Mouse (Mus musculus): ENCODE measurements at regions not wholly inside any gene's neighbourhood (a gene's known extent, or its start where the extent isn't known, plus 50 kb on each side); places are given as distances from the start of the nearest gene placed in this dataset.
"Not testable (repeated sequence)": the region's sequence is repeated elsewhere in the genome, so short reads cannot be mapped to it uniquely, and the experiment has no call there.

DNA sequence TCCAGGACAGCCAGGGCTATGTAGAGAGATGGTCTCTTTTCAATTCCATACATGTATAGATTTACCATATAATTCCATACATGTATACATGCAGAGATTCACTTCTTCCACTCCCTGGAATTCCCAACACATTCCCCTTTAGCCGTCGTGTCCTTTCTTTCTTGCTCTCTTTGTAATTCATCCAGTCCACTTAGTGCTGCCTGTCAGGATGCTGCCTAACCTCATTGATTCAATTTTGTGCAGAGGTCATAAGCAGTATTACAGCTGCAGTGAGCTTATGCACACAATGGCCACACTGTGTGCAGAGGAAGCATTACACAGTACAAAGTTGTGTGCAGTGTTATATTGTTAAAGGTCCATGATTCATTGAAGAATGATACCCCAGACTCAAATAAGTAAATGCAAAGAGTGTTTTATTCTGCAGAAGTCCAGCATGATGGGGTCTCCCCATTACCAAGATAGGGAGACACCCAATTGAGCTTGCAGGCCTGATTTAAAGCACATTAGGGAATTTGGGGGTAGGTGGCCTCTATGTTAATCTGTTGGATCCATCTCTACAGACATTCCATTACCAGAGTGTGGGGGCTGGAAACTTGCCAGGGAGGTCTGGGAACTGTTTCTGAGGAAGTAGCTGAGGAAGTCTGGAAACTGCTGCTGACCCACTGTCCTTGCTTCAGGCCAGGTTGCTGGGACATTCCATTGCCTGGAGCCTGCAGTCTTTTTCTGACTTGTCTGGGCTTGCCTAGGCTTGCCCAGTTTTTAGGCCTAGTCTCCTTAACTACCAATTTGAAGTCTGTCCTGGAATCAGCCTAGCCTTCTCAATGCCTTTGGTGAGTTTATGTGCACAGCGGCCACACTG lies 72.8 kb downstream of the Fam161a start:
- 0 out of 2 replicates have a peak, but pooled peaks cover 3% of the 10 kb centered on the region for H3K9me3 ChIP-seq (ENCODE audit: control insufficient read depth, low read length)
- ATAC-seq, result no peak
- no peaks in the 10 kb centered on the region for H3K4me1 ChIP-seq (ENCODE audit: control insufficient read depth, insufficient read depth, low read depth, low read length)
- no peak overlapping the region for H3K4me3 ChIP-seq (ENCODE audit: low read length)
- WGBS, result 56% methylated on average over 3 of the region's 3 CpGs
- no peak overlapping the region for H3K4me2 ChIP-seq (ENCODE audit: low read length)
- H3K27me3 ChIP-seq (replicated peaks; ENCODE audit: control insufficient read depth, insufficient read depth, low read length), result no peaks in the 10 kb centered on the region
- no peak overlapping the region for H3K9ac ChIP-seq (ENCODE audit: low read depth, low read length)
- no peak overlapping the region for H3K27ac ChIP-seq (ENCODE audit: low read depth, low read length)
- no peaks in the 10 kb centered on the region for H3K36me3 ChIP-seq (ENCODE audit: control insufficient read depth, insufficient read depth, low read length)

DNA sequence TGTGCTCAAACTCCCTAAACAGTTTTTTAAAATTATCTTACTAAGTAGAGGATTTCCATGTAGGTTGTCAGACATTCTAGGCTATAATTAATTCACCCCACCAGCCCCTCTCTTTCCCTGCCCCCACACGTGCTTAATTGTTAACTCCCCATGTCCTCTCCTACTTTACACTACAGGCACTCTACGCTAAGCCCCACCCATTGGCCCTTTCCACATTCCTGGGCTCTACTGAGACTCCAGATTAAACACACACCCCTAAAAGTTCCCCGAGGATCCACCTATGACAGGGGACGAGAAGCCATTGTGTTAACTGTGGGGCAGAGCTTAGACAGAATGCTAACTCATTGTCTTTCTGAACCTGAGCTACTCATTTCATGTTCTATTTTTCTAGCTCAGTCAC lies 74.3 kb downstream of the Fam161a start:
- Histone ChIP-seq H3K4me1 (ENCODE audit: control insufficient read depth, insufficient read depth, low read depth, low read length) (no peaks in the 10 kb centered on the region), H3K27me3 (replicated peaks; ENCODE audit: control insufficient read depth, insufficient read depth, low read length) (no peaks in the 10 kb centered on the region), H3K4me2 (ENCODE audit: low read length) (no peak overlapping the region), H3K27ac (ENCODE audit: low read depth, low read length) (no peak overlapping the region), H3K9me3 (ENCODE audit: control insufficient read depth, low read length) (0 out of 2 replicates have a peak, but pooled peaks cover 3% of the 10 kb centered on the region), H3K4me3 (ENCODE audit: low read length) (no peak overlapping the region), H3K9ac (ENCODE audit: low read depth, low read length) (no peak overlapping the region), H3K36me3 (ENCODE audit: control insufficient read depth, insufficient read depth, low read length) (no peaks in the 10 kb centered on the region)
- 57% methylated on average over 4 of the region's 4 CpGs for WGBS
- no peak for ATAC-seq

- not testable (repeated sequence) for H3K27ac ChIP-seq (ENCODE audit: low read depth, low read length); H3K4me1 ChIP-seq (ENCODE audit: control insufficient read depth, insufficient read depth, low read depth, low read length); H3K27me3 ChIP-seq (replicated peaks; ENCODE audit: control insufficient read depth, insufficient read depth, low read length); H3K9ac ChIP-seq (ENCODE audit: low read depth, low read length); H3K4me3 ChIP-seq (ENCODE audit: low read length); H3K36me3 ChIP-seq (ENCODE audit: control insufficient read depth, insufficient read depth, low read length); ATAC-seq; H3K9me3 ChIP-seq (ENCODE audit: control insufficient read depth, low read length); H3K4me2 ChIP-seq (ENCODE audit: low read length)
- 87% methylated on average over 2 of the region's 2 CpGs for whole genome bisulfite sequencing
Measured at GRCm38 (mm10) chr11:23083811-23084210, 76.5 kb downstream of the Fam161a start.

DNA sequence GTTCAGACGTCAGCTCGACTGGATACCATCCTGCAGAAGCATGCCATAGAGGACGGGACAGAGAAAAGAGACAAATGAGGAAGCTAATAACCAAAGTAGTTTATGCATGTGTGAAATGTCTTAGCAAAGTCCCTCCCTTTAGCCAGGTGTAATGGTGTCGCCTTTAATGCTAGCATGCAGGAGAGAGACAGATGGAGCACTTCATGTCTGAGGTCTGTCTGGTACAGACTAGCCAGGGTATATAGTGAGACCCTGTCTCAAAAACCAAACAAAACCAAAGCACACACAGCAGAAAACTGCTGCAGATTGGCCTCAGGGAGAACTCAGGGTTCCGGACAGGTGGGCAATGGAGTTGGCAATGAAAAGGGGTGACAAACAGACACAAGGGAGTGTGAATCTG lies 88.0 kb downstream of the Fam161a start:
- no peaks in the 10 kb centered on the region for H3K36me3 ChIP-seq (ENCODE audit: control insufficient read depth, insufficient read depth, low read length)
- no peaks in the 10 kb centered on the region for H3K4me1 ChIP-seq (ENCODE audit: control insufficient read depth, insufficient read depth, low read depth, low read length)
- 83% methylated on average over 5 of the region's 5 CpGs for WGBS
- no peak overlapping the region for H3K27ac ChIP-seq (ENCODE audit: low read depth, low read length)
- no peak overlapping the region for H3K4me2 ChIP-seq (ENCODE audit: low read length)
- no peak overlapping the region for H3K4me3 ChIP-seq (ENCODE audit: low read length)
- no peak overlapping the region for H3K9ac ChIP-seq (ENCODE audit: low read depth, low read length)
- no peaks in the 10 kb centered on the region for H3K27me3 ChIP-seq (replicated peaks; ENCODE audit: control insufficient read depth, insufficient read depth, low read length)
- H3K9me3 ChIP-seq (ENCODE audit: control insufficient read depth, low read length), result no peaks in the 10 kb centered on the region
- no peak for ATAC-seq

- H3K4me3 ChIP-seq (ENCODE audit: low read length); H3K27ac ChIP-seq (ENCODE audit: low read depth, low read length); ATAC-seq; H3K4me1 ChIP-seq (ENCODE audit: control insufficient read depth, insufficient read depth, low read depth, low read length); H3K4me2 ChIP-seq (ENCODE audit: low read length); H3K9me3 ChIP-seq (ENCODE audit: control insufficient read depth, low read length); H3K9ac ChIP-seq (ENCODE audit: low read depth, low read length); H3K27me3 ChIP-seq (replicated peaks; ENCODE audit: control insufficient read depth, insufficient read depth, low read length); H3K36me3 ChIP-seq (ENCODE audit: control insufficient read depth, insufficient read depth, low read length): not testable (repeated sequence)
- 47% methylated on average over 1 of the region's 1 CpGs for WGBS
Measured at GRCm38 (mm10) chr11:23095723-23096122, 88.4 kb downstream of the Fam161a start.

DNA sequence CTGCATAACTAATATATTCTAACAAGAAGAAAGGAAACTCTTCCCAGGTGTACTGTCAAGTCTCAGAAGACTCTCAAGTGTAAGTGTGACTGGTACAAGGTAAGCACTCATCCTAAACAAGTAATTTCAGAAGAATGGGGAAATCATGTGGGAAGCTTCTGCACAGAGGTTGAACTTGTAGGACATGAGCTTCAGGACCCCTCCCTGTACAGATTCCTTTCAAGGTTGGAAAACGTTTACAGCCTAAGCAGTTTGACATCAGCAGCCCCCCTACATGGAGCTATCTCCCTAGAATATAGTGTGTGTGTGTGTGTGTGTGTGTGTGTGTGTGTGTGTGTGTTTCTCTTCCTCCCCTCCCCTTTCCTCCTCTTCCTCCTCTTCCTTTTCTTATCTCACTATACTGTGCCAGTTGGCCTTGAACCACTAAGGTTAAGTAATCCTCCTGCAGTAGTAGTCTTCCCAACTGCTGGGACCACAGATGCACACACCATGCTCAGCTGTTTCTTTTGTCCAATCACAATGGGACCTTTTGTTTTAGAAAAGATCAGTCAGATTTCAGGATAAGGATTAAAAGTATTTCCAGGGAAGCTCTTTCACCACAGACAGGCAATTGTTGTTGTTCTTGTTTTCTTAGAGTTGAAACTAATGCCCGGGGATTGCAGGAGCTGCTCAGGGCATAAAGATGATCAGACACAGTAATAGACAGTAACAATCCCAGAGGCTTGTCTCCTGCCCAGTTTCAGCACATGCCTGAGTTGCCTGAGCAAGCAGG lies 89.3 kb downstream of the Fam161a start:
- Histone ChIP-seq H3K27me3 (replicated peaks; ENCODE audit: control insufficient read depth, insufficient read depth, low read length) (no peaks in the 10 kb centered on the region), H3K27ac (ENCODE audit: low read depth, low read length) (no peak overlapping the region), H3K36me3 (ENCODE audit: control insufficient read depth, insufficient read depth, low read length) (no peaks in the 10 kb centered on the region), H3K4me2 (ENCODE audit: low read length) (no peak overlapping the region), H3K4me3 (ENCODE audit: low read length) (no peak overlapping the region), H3K9ac (ENCODE audit: low read depth, low read length) (no peak overlapping the region), H3K9me3 (ENCODE audit: control insufficient read depth, low read length) (no peaks in the 10 kb centered on the region), H3K4me1 (ENCODE audit: control insufficient read depth, insufficient read depth, low read depth, low read length) (no peaks in the 10 kb centered on the region)
- WGBS, result 63% methylated on average over 2 of the region's 2 CpGs
- no peak for ATAC-seq

DNA sequence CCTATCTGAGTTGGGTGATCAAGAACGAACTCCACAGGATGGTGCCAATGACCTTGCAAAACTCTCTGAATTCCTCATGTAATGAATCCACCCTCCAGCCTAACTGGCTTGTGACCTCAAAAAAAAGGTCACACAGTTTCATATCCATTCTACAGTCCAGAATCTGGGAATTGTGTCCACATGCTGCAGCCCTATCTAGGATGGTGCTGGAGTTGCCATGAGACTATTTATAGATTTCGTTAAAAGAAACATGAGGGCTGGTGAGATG lies 89.8 kb downstream of the Fam161a start:
- H3K9ac ChIP-seq (ENCODE audit: low read depth, low read length), result no peak overlapping the region
- 81% methylated on average over 2 of the region's 2 CpGs for WGBS
- ATAC-seq, result no peak

GRCm38 (mm10) chr11:23114636-23115035 lies 107.3 kb downstream of the Fam161a start:
- Histone ChIP-seq H3K4me2 (ENCODE audit: low read length) (no peak overlapping the region), H3K9me3 (ENCODE audit: control insufficient read depth, low read length) (peaks cover 9% of the 10 kb centered on the region), H3K4me1 (ENCODE audit: control insufficient read depth, insufficient read depth, low read depth, low read length) (no peaks in the 10 kb centered on the region), H3K9ac (ENCODE audit: low read depth, low read length) (no peak overlapping the region), H3K27me3 (replicated peaks; ENCODE audit: control insufficient read depth, insufficient read depth, low read length) (no peaks in the 10 kb centered on the region), H3K27ac (ENCODE audit: low read depth, low read length) (no peak overlapping the region), H3K4me3 (ENCODE audit: low read length) (no peak overlapping the region), H3K36me3 (ENCODE audit: control insufficient read depth, insufficient read depth, low read length) (no peaks in the 10 kb centered on the region)
- WGBS, result 75% methylated on average over 9 of the region's 9 CpGs
- no peak for ATAC-seq

More for the DNA sequence above, 89.8 kb downstream of the Fam161a start:
- H3K9me3 ChIP-seq (ENCODE audit: control insufficient read depth, low read length), result no peaks in the 10 kb centered on the region
- no peak overlapping the region for H3K4me2 ChIP-seq (ENCODE audit: low read length)
- no peaks in the 10 kb centered on the region for H3K36me3 ChIP-seq (ENCODE audit: control insufficient read depth, insufficient read depth, low read length)
- H3K27me3 ChIP-seq (replicated peaks; ENCODE audit: control insufficient read depth, insufficient read depth, low read length), result no peaks in the 10 kb centered on the region
- no peak overlapping the region for H3K4me3 ChIP-seq (ENCODE audit: low read length)
- H3K27ac ChIP-seq (ENCODE audit: low read depth, low read length), result no peak overlapping the region
- H3K4me1 ChIP-seq (ENCODE audit: control insufficient read depth, insufficient read depth, low read depth, low read length), result no peaks in the 10 kb centered on the region

DNA sequence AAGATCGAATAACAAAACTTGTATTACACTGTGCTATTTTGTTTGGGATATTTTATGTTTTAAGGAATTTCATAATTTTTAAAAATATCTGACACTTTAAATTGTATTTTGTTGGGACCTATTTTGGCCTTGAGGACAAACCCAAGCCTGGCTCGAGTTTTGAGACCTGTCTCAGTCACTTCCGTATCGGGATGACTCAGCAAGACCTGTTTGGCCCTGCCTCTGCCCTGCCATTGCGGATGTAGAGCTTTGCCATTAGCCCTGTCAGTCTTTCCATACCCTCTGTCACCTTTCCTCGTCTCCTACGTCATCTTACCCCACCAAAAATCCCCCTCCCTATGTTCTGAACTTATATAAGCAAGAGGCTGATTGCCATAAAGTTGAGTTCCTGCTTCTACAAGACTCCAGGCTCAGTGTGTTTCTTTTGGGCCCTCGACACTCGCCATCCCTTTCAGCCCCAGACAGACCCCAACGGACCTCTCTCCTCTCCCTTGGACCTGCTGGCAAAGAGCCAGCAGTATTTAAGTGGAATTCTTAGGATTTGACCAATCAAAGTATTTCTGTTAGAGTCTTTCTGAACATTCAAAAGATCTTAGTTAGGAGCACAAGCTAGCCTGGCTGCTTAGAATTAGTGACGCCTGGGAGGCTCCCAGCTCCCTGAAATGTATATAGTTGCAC lies 113.3 kb downstream of the Fam161a start:
- Histone ChIP-seq H3K9me3 (ENCODE audit: control insufficient read depth, low read length) (no peaks in the 10 kb centered on the region), H3K4me3 (ENCODE audit: low read length) (no peak overlapping the region), H3K9ac (ENCODE audit: low read depth, low read length) (no peak overlapping the region), H3K27ac (ENCODE audit: low read depth, low read length) (no peak overlapping the region), H3K4me1 (ENCODE audit: control insufficient read depth, insufficient read depth, low read depth, low read length) (0 out of 2 replicates have a peak, but pooled peaks cover 2% of the 10 kb centered on the region), H3K4me2 (ENCODE audit: low read length) (no peak overlapping the region), H3K36me3 (ENCODE audit: control insufficient read depth, insufficient read depth, low read length) (no peaks in the 10 kb centered on the region), H3K27me3 (replicated peaks; ENCODE audit: control insufficient read depth, insufficient read depth, low read length) (no peaks in the 10 kb centered on the region)
- ATAC-seq, result no peak
- WGBS, result 87% methylated on average over 11 of the region's 11 CpGs

Data from hindbrain, embryonic 16.5 days (tissue).